Mouse (Mus musculus) embryonic facial prominence, embryonic 12.5 days (tissue): ENCODE data around the gene Rfx1. TPM values are rescaled to one million over a fixed set of nuclear protein-coding genes. Genes with fewer than 3 reads are reported as not detected.

Experiments used
- ATAC-seq: fragments of 200-750 bp; cut with Nextera tagmentation; 2 replicates; pipeline ENCODE4 v1.8.0; 2017; ENCODE audit not compliant: insufficient number of reproducible peaks, insufficient read depth, low FRiP score, low TSS enrichment
- H3K27ac ChIP-seq: fragments of 300-500 bp; sonication (generic); 2 replicates; pipeline ENCODE4 v1.5.1; 2016; ENCODE audit warnings: mild to moderate bottlenecking
- H3K27me3 ChIP-seq: fragments of 300-500 bp; sonication (generic); 2 replicates; pipeline ENCODE4 v1.6.1; 2016; ENCODE audit warnings: mild to moderate bottlenecking, moderate library complexity
- H3K36me3 ChIP-seq: fragments of 300-500 bp; sonication (generic); 2 replicates; pipeline ENCODE4 v1.6.1; 2016; ENCODE audit warnings: mild to moderate bottlenecking
- H3K4me1 ChIP-seq: fragments of 300-500 bp; sonication (generic); 2 replicates; pipeline ENCODE4 v1.6.1; 2016
- H3K4me2 ChIP-seq: fragments of 300-500 bp; sonication (generic); replicated peaks from 2 replicates; pipeline ENCODE4 v1.6.1; 2016; ENCODE audit warnings: mild to moderate bottlenecking, moderate library complexity
- H3K4me3 ChIP-seq: fragments of 300-500 bp; sonication (generic); 2 replicates; pipeline ENCODE4 v1.5.1; 2016; ENCODE audit warnings: mild to moderate bottlenecking
- H3K9ac ChIP-seq: fragments of 300-500 bp; sonication (generic); 2 replicates; pipeline ENCODE4 v1.6.1; 2016; ENCODE audit warnings: mild to moderate bottlenecking, moderate library complexity
- H3K9me3 ChIP-seq: fragments of 300-500 bp; sonication (generic); 2 replicates; pipeline ENCODE4 v1.6.1; 2016; ENCODE audit warnings: mild to moderate bottlenecking, moderate library complexity
- WGBS: fragments of 180-500 bp; shearing (Covaris S2); methylation state at CpG from one replicate; pipeline ENCODE4 v1.1.7; 2016; 5-methylcytosine and 5-hydroxymethylcytosine counted together
- polyA plus RNA-seq: library from polyadenylated mRNA; unstranded; fragments of >200 nt; fragmentation: Nextera tagmentation; extraction: Ambion mirVana; gene quantifications from 2 replicates; pipeline ENCODE4 v1.2.1, GENCODE M21; 2016

Rfx1 gene
- polyA plus RNA-seq, 1 experiment from 2014 or later, result 10.3 TPM

DNA sequence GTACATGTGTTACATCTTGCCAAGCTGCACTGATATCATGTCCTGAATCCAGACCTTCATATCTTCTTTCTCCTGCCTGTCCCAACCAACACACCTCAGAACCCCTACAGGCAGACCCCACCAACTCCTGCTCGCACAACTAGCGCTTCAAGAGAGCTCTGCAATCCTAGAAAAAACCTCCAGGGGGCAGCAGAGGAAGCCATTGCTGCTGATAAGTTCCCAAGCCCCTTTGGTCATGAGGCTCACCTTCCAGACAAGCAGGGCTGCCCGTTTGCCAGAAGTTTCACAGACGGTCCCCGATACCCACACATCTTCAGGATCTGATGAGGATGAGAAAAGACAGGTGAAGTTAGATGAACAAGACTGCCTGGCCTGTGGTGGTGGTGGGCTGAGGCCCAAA is 27.6 kb upstream of the Rfx1 start:
- H3K27ac ChIP-seq, result no peak overlapping the region
- no peak for ATAC-seq
- H3K27me3 ChIP-seq, result peaks cover 45% of the 10 kb centered on the region
- peaks cover 10% of the 10 kb centered on the region for H3K4me1 ChIP-seq
- 4% methylated on average over 5 of the region's 5 CpGs for WGBS
- no peak overlapping the region for H3K4me2 ChIP-seq
- H3K9ac ChIP-seq, result no peak overlapping the region
- H3K9me3 ChIP-seq, result no peaks in the 10 kb centered on the region
- no peak overlapping the region for H3K4me3 ChIP-seq
- H3K36me3 ChIP-seq, result no peaks in the 10 kb centered on the region

DNA sequence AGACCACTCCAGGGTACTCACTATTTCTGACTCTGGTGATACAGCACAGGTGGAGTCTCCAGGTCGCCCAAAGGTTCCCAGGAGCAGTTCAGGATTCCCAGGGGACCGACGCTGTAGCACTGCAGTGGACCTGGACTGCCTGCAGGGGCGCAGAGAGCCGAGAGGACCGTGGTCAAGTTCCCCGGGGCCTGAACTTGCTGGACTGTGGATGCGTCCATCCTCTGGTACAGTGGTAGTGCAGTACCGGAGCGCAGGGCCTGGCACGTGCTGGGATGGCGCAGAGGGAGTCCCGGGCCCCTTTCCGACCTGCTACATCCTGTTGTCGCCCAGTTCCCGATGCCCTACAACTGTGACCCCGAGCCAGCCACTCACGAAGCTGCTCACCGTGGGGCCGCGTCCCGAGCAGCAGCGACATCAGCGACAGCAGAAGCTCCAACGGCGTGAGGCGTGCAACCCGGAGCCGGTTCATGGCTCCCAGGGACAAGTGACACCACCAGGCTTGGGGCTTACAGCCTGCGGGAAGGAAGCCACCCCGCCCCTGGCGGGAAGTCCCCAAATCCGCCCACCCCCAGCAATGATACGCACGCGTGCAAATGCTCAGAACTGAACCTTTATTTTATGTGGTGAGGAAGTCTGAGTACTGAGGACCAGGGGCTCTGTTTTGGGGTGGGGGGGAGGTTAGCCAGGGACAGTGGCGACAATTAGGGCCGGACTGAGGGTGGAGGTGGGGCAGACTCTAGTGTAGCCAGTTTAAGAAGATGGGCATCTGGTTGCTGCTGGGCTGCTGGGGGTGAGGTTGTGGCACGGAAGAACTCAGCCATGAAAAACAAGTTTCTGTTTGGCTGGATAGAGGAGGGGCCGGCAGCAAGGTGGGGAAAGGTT is 24.3 kb upstream of the Rfx1 start, which contains the start of gene Il27ra:
Gene Il27ra, minus strand, starts transcription at position 524 of the 882 bp plus-strand sequence.
- H3K4me3 ChIP-seq, result peak within 1 kb of the TSS; percentile 37
- peak within 1 kb of the TSS; percentile 49 for H3K9ac ChIP-seq
- no peaks in the 10 kb centered on the region for H3K36me3 ChIP-seq
- no peak within 1 kb of the TSS for H3K27ac ChIP-seq
- no peaks in the 10 kb centered on the region for H3K9me3 ChIP-seq
- peak within 1 kb of the TSS; percentile 76 for H3K4me2 ChIP-seq
- ATAC-seq, result no peak
- peaks cover 61% of the 10 kb centered on the region for H3K27me3 ChIP-seq
- 5% methylated on average over 40 of the region's 40 CpGs for whole genome bisulfite sequencing
- peaks cover 15% of the 10 kb centered on the region for H3K4me1 ChIP-seq

DNA sequence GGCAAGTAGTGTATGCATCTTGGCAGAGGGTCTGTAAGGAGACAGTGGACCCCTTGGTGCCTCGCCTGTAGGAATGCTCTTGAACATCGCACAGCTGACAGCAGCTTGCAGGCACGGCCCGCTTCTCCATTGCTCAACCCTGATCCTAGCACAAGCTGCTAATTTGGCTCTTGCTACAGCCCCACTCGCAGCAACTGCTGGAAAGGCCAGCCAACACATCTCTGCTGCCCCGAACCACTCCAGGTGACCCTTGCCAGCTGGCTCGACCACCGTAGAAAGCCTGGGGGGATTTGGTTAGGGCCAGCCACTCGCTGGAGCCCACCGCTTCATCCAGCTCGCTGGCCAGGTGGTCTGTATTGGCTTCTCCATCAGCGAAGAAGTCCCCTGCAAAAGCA is 23.7 kb upstream of the Rfx1 start:
- Histone ChIP-seq H3K4me1 (peaks cover 15% of the 10 kb centered on the region), H3K4me3 (peak overlapping the region; percentile 37; the same call in 1 of the 2 replicates), H3K9ac (no peak overlapping the region), H3K27ac (no peak overlapping the region), H3K36me3 (no peaks in the 10 kb centered on the region), H3K27me3 (peaks cover 61% of the 10 kb centered on the region), H3K9me3 (no peaks in the 10 kb centered on the region), H3K4me2 (peak overlapping the region; percentile 76)
- 26% methylated on average over 12 of the region's 12 CpGs for WGBS
- ATAC-seq, result no peak

DNA sequence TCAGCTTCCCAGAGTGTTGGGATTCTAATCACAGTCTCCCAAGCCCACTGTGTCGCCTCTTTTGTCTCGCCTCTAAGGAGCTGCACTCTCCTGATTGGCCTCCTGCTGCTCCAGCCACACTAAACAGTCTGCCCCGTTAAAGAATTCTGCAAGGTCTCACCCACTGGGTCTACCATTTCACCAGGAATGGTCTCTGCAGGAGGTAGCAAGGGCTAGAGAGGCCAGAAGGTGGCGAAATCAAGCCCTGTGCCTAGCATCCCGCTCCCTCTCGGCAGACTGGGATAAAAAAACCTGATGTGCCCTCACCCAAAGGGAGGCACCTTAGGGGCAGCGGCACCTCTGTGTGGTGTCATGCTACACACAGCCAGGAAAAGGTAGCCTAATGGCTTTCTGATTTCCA is 22.5 kb upstream of the Rfx1 start:
- H3K36me3 ChIP-seq, result no peaks in the 10 kb centered on the region
- H3K27me3 ChIP-seq, result peaks cover 58% of the 10 kb centered on the region
- WGBS, result 5% methylated on average over 7 of the region's 7 CpGs
- no peak overlapping the region for H3K4me3 ChIP-seq
- H3K9ac ChIP-seq, result no peak overlapping the region
- no peak overlapping the region for H3K4me2 ChIP-seq
- H3K4me1 ChIP-seq, result peaks cover 15% of the 10 kb centered on the region
- no peak for ATAC-seq
- no peak overlapping the region for H3K27ac ChIP-seq
- H3K9me3 ChIP-seq, result no peaks in the 10 kb centered on the region

GRCm38 (mm10) chr8:84044900-84045299 is 21.7 kb upstream of the Rfx1 start, which contains the start of gene Rln3:
Gene Rln3 (minus strand): TSS chr8:84045000.
- WGBS, result 8% methylated on average over 9 of the region's 9 CpGs
- no peak within 1 kb of the TSS for H3K27ac ChIP-seq
- peaks cover 58% of the 10 kb centered on the region for H3K27me3 ChIP-seq
- H3K4me2 ChIP-seq, result peak within 1 kb of the TSS; percentile 26
- H3K36me3 ChIP-seq, result no peaks in the 10 kb centered on the region
- peaks cover 15% of the 10 kb centered on the region for H3K4me1 ChIP-seq
- no peak within 1 kb of the TSS for H3K4me3 ChIP-seq
- H3K9ac ChIP-seq, result no peak within 1 kb of the TSS
- H3K9me3 ChIP-seq, result no peaks in the 10 kb centered on the region
- no peak for ATAC-seq

DNA sequence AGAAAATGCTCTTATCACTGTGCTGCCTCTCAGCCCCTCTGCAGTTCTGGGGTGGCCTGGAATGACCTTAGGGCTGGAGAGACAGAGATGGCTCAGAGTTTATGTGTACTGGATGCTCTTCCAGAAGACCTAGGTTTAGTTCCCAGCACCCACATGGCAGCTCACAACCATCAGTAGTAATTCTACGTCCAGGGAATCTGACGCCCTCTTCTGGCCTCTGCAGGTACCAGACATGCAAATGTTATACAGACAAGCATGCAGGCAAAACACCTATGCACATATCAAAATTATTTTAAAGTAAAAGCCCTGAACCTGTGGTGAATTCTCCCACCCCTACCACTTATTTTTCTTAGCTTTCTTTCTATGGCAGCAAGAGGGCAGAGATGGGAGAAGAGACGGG is 20.1 kb upstream of the Rfx1 start:
- peaks cover 15% of the 10 kb centered on the region for H3K4me1 ChIP-seq
- peaks cover 48% of the 10 kb centered on the region for H3K27me3 ChIP-seq
- no peaks in the 10 kb centered on the region for H3K9me3 ChIP-seq
- ATAC-seq, result no peak
- 76% methylated on average over 3 of the region's 3 CpGs for WGBS
- H3K27ac ChIP-seq, result no peak overlapping the region
- H3K4me2 ChIP-seq, result no peak overlapping the region
- no peak overlapping the region for H3K9ac ChIP-seq
- H3K4me3 ChIP-seq, result no peak overlapping the region
- no peaks in the 10 kb centered on the region for H3K36me3 ChIP-seq

DNA sequence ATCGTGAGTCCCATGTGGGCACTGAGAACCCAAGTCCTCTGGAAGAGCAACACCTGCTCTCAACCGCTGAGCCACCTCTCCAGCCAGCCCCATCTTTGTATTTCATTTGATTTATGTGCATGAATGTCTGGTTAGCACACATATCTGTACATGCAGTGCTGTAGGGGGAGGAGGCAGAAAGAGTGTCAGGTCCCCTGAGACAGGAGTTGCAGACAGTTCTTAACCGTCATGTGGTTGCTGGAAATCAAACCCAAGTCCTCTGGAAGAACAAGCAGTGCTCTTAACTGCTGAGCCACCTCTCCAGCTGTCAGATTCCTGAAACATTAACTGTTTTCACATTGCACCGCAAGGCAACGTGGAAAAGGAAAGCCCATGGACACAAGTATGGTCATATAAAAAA is 18.5 kb upstream of the Rfx1 start:
- 69% methylated on average over 5 of the region's 5 CpGs for WGBS
- no peaks in the 10 kb centered on the region for H3K9me3 ChIP-seq
- 0 out of 2 replicates have a peak, but pooled peaks cover 5% of the 10 kb centered on the region for H3K4me1 ChIP-seq
- H3K27ac ChIP-seq, result no peak overlapping the region
- H3K27me3 ChIP-seq, result peaks cover 31% of the 10 kb centered on the region
- H3K4me2 ChIP-seq, result no peak overlapping the region
- no peak overlapping the region for H3K4me3 ChIP-seq
- H3K36me3 ChIP-seq, result no peaks in the 10 kb centered on the region
- no peak for ATAC-seq
- no peak overlapping the region for H3K9ac ChIP-seq

- no peaks in the 10 kb centered on the region for H3K9me3 ChIP-seq
- no peaks in the 10 kb centered on the region for H3K4me1 ChIP-seq
- ATAC-seq, result no peak
- no peaks in the 10 kb centered on the region for H3K36me3 ChIP-seq
- H3K4me3 ChIP-seq, result no peak overlapping the region
- 81% methylated on average over 3 of the region's 3 CpGs for WGBS
- H3K27me3 ChIP-seq, result no peaks in the 10 kb centered on the region
- H3K27ac ChIP-seq, result no peak overlapping the region
- H3K9ac ChIP-seq, result no peak overlapping the region
- no peak overlapping the region for H3K4me2 ChIP-seq
These were observed 13.9 kb upstream of the Rfx1 start for GRCm38 (mm10) chr8:84052746-84053145.

DNA sequence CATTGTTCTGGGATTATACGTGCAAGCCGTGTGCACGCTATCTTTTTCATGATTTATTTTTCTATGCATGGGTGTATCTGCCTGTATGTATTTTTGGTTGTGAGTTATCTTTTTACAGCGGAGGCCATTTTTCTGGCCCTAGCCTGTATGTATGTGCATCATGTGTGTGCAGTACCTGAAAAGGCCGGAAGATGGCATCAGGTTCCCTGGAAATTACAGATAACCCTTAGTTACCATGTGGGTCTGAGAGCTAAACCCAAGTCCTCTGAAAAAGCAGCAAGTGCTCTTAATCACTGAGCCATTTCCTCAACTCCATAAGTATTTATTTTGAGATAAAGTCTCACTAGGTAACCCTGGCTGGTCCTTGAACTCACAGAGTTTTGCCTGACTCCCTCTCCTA is 13.4 kb upstream of the Rfx1 start:
- Histone ChIP-seq H3K27ac (no peak overlapping the region), H3K36me3 (no peaks in the 10 kb centered on the region), H3K9me3 (no peaks in the 10 kb centered on the region), H3K4me2 (no peak overlapping the region), H3K4me3 (no peak overlapping the region), H3K9ac (no peak overlapping the region), H3K27me3 (no peaks in the 10 kb centered on the region), H3K4me1 (no peaks in the 10 kb centered on the region)
- 91% methylated on average over 5 of the region's 5 CpGs for WGBS
- no peak for ATAC-seq

DNA sequence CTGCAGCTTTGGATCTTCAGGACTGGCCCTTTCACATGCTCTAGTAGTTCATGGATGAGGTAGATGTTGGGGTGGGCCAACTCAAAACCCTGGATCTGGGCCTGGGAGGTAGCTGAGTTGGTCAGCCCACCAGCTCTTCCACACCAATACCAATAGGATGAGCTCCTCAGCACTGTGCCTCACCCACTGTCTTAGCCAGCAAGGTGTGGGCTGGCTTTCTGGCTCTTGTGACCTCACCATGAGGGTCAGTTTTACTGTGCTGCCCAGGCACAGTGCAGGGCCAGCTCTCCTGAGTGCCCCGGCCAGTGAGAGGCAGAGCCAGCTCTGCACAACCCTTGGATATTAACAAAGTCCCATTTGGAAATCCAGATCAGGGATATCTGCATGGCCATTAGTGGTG is 8.8 kb upstream of the Rfx1 start:
- Histone ChIP-seq H3K27me3 (no peaks in the 10 kb centered on the region), H3K9ac (no peak overlapping the region), H3K9me3 (no peaks in the 10 kb centered on the region), H3K4me1 (no peaks in the 10 kb centered on the region), H3K4me2 (no peak overlapping the region), H3K27ac (no peak overlapping the region), H3K36me3 (no peaks in the 10 kb centered on the region), H3K4me3 (no peak overlapping the region)
- WGBS, result 84% methylated on average over 1 of the region's 1 CpGs
- ATAC-seq, result no peak

DNA sequence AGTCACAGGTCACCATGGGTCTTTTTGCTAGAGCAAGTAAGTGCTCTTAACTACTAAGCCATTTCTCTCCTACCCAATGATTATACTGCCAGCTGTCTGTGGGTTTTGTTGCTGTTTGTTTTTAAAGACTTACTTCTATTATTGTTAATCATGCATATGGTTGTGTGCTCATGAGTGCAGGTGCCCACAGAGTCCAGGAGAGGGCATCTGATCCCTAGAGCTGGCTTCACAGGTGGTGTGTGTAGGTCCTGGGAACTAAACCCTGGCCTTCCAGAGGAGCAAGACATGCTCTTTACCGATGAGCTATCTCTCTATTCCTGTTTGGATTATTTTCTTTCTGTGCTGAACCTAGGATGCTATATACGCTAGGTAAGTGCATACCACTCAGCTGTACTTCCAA is 7.4 kb upstream of the Rfx1 start:
- no peaks in the 10 kb centered on the region for H3K4me1 ChIP-seq
- no peaks in the 10 kb centered on the region for H3K9me3 ChIP-seq
- H3K4me2 ChIP-seq, result no peak overlapping the region
- WGBS, result 95% methylated on average over 2 of the region's 2 CpGs
- ATAC-seq, result no peak
- H3K36me3 ChIP-seq, result no peaks in the 10 kb centered on the region
- H3K4me3 ChIP-seq, result no peak overlapping the region
- H3K27ac ChIP-seq, result no peak overlapping the region
- H3K27me3 ChIP-seq, result no peaks in the 10 kb centered on the region
- H3K9ac ChIP-seq, result no peak overlapping the region

- no peak overlapping the region for H3K9ac ChIP-seq
- no peak overlapping the region for H3K4me2 ChIP-seq
- no peaks in the 10 kb centered on the region for H3K4me1 ChIP-seq
- no peaks in the 10 kb centered on the region for H3K9me3 ChIP-seq
- H3K4me3 ChIP-seq, result no peak overlapping the region
- ATAC-seq, result no peak
- WGBS, result 86% methylated on average over 2 of the region's 2 CpGs
- H3K27ac ChIP-seq, result no peak overlapping the region
- no peaks in the 10 kb centered on the region for H3K27me3 ChIP-seq
- no peaks in the 10 kb centered on the region for H3K36me3 ChIP-seq
These were observed 6.4 kb upstream of the Rfx1 start for GRCm38 (mm10) chr8:84060245-84060644.
